Mouse (Mus musculus): ENCODE data around the gene Fam32a.

GRCm38 (mm10) chr8:72192065-72192464 is 27.5 kb upstream of the Fam32a start:
- TF ChIP-seq CTCF (IDR thresholded peaks at IDR 0.05; ENCODE audit: borderline replicate concordance, control insufficient read depth, extremely low read depth, insufficient read depth, low read length, poor library complexity) (no peak), POLR2A (IDR thresholded peaks at IDR 0.05; ENCODE audit: control insufficient read depth, extremely low read depth, insufficient read depth, low read length, poor library complexity) (no peak)
